Mouse (Mus musculus) kidney, adult 11 months (tissue): Measurements from ENCODE around the gene Ntrk3.

Experiments
- DNase-seq: peaks from one replicate; pipeline ENCODE4 v3.0.0; 2022

Ntrk3 gene

GRCm38 (mm10) chr7:78499970-78500369, 237.8 kb downstream of the Ntrk3 start:
- DNase-seq: no peak

DNA sequence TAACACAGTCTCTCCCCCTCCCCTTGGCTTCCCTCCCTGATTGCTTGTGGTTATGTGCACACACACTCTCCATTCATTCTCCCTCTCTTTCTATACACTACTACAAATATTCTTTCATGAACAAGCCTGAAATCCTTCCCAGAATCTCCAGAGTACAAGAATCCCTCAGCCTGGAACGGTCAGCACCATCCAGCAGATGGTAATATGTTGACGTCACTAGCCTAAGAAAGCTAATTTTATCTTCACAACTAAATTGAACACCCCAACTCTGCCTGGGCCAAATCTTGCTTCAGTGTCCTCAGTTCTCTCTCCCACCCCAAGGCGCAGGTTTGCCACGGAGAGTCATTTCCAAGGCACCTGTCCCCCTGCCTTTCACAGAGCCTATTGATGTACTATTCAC, 239.5 kb downstream of the Ntrk3 start:
- no peak for DNase-seq

GRCm38 (mm10) chr7:78497819-78498218, 240.0 kb downstream of the Ntrk3 start:
- no peak for DNase-seq

GRCm38 (mm10) chr7:78493591-78493990, 244.2 kb downstream of the Ntrk3 start:
- no peak for DNase-seq

DNA sequence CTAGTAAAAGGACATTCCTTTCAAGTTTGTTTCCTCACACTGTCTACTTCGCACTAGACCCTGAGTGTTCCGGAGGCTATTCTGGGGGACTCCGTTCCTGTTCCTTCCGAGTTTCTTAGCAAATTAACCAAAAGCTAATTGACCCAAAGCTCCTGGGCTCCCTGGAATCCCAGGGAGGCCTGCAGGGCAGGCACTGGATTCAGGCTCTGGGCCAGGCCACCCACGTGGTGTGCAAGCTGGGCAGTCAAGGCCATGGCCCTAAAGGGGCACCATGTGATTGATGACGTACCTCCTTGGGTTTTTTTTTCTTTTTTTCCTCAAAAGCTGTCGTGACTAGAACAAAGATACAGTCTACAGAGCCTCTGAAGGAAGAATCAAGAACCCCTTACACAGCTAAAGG, 246.6 kb downstream of the Ntrk3 start:
- DNase-seq: peak; percentile 37

- no peak for DNase-seq
Measured at GRCm38 (mm10) chr7:78484290-78484689, 253.5 kb downstream of the Ntrk3 start.

- no peak for DNase-seq
Measured at GRCm38 (mm10) chr7:78483729-78484128, 254.1 kb downstream of the Ntrk3 start.

DNA sequence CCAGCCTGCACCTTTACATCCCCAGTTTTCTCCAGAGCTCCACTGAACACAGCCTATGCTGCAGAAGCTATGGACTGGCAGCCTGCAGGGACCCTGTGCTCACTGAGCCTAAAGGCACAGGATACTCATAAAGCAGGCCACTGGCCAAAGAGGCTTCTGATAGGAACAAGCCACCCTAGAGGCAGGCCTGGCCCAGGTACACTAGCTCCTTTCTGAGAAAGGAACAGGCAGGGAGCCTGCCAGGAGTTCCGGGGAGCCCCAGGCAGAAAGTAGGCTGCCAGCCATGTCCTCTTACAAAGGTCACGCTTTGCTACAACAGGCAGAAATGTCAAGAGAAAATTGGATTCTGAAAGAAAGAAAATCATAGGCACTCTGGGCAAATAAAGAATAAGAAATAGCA, 254.8 kb downstream of the Ntrk3 start:
- peak; percentile 35 for DNase-seq

DNA sequence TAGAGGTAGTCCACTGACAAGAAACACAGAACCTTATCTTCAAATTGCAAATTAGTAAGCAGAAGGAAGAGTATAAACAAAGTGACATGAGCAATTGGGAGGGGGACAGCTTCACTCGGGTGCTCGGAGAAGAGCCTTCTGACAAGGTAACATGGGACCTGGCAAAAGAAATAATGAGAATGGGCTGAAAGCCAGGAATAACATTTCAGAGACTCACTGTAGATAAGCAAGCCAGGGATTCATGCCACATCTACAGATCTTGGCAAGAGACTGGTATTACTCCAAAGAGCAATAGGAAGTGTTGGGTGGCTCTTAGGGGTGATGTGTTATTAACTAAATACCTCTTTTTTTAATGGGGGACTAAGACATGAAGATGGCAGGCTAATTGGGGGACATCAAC, 258.9 kb downstream of the Ntrk3 start:
- DNase-seq: no peak

GRCm38 (mm10) chr7:78471755-78472154, 266.1 kb downstream of the Ntrk3 start:
- no peak for DNase-seq

DNA sequence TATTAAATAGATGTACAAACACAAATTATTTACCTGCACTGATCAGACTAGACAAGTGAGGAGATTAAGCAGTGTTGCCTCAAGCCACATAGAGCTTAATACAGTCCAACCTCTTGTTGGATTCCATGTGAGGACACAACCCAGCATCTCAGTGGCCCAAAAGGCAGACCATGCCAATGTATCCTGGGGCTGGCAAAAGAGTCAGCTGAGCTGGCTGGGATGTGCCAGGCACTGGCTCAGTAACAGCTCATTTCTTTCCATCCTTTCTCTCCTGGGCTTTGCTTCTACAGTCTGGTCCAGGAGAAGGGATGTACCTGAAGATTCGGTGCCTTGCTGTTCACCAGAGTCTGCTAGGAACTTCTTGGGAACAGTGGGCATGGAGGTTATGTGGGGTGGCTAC, 266.5 kb downstream of the Ntrk3 start:
- no peak for DNase-seq

DNA sequence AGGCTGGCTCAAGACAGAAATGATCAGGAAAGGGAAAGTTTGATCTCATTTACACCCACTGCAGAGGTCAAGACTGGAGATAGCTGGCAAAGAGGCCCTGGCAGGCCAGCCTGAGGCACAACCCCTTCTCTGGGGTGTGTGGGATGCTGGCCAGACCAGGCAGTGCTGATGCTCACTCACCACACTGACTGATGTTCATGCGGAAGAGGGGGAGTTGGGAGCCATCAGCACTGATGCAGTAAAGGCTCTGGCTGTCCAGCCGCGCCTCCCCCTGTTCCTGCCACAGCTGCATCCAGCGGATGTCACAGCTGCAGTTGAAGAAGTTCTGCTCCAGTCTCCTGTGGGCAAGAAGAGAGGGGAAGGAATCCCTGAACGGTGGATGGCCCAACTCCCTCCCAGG, 275.2 kb downstream of the Ntrk3 start:
- no peak for DNase-seq

- DNase-seq: no peak
Measured at GRCm38 (mm10) chr7:78459021-78459420, 278.8 kb downstream of the Ntrk3 start.

GRCm38 (mm10) chr7:78451666-78452065, 286.1 kb downstream of the Ntrk3 start:
- DNase-seq: no peak

DNA sequence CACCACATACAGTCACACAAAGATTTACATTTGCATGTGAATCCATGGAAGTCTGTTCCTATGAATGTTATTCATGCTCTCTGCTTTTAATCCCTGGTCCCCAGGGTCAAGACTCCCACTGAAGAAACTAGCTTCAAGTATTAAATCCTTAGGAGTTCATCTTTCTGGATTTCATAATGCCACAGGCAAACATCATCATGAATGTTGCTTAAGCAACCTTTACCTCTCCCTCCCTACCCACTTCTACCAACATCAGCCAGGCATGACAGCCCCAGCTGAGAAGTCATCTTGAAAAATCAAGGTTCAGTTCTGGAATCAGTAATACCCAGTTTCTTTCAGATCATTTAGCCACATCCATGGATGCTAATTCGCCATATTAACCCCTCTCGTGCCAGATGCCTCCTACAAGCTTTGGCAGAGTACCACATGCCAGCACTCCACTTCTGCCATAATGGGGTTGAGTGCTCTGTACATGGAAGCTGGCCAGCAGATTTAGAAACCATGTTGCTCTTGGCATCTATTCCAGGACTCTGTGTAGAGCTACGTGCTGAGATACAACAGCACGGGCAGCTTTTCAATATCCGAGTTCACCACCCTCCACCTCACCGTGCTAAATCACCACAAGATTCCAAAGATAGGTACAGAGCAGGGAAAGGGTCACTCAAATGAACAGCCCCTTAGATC, 287.8 kb downstream of the Ntrk3 start:
- DNase-seq: no peak

DNA sequence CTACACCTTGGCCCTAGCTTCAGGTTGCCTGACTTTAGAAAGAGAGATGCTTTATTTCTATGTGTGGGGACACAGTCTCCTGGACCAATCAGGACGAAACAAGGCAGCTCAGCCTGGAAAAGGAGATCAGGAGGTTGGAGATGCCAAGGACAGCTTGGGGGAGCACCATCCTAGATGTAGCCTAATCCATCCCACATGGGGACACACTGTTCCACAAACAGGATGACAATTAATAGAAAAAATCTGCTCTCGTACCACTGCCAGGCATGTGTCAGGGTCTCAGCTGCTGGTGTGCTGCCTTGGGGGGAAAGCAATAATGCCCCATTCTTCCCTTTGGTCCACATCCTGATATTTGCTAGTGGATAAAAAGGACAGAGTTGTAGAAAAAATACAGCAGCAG, 289.0 kb downstream of the Ntrk3 start:
- DNase-seq: no peak

DNA sequence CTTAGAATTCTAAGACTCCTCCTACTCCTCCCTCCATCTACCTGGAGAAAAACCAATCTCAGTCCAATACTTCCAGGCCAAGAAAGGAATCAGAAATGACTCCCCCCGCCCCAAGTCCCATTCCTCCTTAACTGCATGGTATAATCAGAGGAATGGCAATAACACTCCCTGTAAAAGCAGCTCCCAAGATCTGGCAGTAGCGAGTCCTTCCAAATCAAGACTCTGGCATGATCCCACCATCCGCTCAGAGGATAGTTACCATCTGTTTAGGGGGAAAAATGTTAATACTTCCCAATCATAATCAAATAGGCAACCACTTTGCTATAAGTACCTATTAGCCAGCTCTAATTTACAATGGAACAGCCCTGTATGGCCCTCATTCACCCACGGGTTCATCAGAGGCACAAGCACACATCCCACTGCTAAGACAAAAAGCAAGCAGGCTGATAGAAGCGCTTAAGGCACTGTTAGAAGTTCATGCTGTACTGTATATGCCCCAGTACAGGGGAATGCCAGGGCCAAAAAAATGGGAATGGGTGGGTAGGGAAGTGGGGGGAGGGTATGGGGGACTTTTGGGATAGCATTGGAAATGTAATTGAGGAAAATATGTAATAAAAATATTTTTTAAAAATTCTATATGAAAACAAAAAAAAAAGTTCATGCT, 294.3 kb downstream of the Ntrk3 start:
- DNase-seq: no peak

DNA sequence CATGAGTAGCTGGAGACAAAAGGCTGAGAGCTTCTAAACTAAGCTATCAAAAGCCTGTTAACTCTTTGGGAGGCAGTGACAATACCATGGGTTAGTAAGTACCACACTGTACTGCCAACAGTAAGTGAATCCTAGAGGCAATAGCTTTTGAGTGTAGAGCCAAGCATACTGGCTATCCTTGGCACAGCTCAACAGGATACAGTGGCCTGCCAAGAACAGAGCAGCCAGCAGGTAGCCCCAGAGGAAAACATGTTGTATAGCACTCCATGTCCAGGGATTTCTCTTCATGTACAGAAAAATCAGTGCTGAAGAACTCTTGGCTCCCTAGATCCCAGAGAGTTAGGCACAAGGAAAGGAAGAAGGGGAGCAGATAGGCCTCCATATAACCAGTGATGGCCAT, 296.1 kb downstream of the Ntrk3 start:
- no peak for DNase-seq

DNA sequence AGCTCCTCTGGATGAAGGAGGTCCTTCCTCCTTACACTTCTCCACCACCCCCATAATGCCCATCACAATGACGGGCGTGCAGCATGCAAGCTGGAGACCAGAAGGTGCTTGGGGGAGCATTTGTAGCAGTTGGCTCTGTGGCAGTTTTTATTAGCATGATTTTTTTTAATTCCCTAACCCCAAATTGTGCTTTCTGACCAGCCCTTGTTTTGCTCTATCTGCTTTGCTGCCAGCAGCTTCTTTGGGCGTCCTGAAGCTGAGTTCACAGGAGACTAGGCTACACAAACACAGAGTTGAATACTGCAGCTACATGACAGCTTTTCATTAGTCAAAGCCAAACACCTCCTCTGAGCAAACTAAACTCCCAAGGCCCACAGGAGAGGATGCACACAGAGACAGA, 296.9 kb downstream of the Ntrk3 start:
- no peak for DNase-seq

DNA sequence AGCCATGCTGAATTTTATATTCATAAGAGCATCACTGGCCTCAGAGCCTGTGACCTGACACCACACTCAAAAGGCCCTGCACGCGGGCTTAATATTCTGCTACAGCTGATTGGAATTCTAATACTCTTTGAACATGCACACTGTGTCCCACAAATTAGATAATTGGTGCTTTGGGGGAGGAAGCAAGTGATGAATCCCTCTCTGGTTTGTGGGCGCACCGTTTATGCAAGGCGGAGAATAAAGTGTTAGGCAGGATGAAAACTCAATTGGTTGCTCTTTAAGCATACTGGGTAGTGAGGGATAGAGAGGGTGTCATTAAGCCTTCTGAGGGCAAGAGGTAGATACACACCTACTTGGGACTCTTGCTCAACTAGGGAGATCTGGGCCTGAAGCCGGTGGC, 297.3 kb downstream of the Ntrk3 start:
- DNase-seq: no peak

DNA sequence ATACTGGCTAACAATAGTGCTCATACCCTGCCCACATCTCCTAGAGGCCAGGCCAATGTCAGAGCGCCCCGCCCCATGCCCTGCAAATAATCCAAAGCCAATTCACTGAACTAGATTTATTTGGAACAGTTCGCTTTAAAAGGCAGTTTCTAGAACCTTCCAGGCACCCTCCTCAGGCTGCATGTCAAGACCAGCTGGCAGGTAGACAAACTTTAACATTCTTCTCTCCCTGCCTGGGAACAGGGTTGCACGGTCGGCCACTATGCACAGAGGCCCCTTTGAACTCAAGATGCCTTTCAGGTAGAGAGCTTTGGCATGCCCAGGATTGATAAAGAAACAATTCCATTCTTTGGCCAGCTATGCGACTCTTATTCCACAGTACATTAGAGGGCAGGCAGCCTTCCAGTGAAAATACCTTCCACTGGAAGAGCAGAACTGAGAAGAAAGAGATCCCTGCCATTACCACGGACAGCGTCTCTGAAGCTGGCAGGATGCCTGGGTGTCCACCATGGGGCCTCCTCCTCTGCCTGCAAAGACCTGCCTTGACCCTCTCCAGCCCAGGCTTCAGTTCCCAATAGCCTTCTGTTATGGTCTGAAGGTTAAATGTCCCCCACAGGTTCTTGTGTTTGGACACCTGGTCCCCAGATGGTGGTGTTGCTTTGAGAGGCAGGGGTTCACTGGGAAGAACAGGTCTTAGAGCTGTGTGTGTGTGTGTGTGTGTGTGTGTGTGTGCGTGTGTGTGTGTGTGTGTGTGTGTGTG, 298.3 kb downstream of the Ntrk3 start:
- DNase-seq: no peak

GRCm38 (mm10) chr7:78433617-78434144, 304.1 kb downstream of the Ntrk3 start:
- DNase-seq: no peak

- no peak for DNase-seq
Measured at GRCm38 (mm10) chr7:78431611-78432010, 306.2 kb downstream of the Ntrk3 start.

DNA sequence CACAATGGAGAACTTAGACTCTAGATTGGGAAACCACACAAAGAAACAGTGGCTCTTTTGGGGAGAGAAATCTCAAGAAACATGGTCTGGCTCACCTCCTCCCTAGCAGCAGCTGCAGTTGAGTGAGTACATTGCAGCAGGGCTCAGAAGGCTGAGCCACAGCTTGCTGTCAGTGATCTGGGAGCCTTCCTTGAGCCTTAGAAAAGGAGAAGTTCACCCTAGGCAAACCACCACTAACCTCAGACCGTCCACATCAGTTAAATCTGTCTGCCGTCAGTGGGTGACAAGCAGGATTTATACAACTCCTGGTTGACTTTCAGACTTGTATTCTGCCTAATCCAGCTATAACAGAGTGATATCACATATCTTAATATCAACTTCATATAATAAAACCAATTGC, 325.6 kb downstream of the Ntrk3 start:
- DNase-seq: no peak
